Mouse (Mus musculus): ENCODE results near the gene Hist1h4i.

GRCm38 (mm10) chr13:22009642-22010041 lies 31.5 kb downstream of the Hist1h4i start, which contains the start of gene Prss16:
- TF ChIP-seq CTCF (IDR thresholded peaks at IDR 0.05; ENCODE audit: borderline replicate concordance, extremely low read depth, insufficient read depth, insufficient read length) (no peak), POLR2A (IDR thresholded peaks at IDR 0.05; ENCODE audit: borderline replicate concordance, extremely low read depth, insufficient read depth, insufficient read length, poor library complexity, severe bottlenecking) (no peak)

All from brain, embryonic 14.5 days (tissue).